Mouse (Mus musculus) forebrain, embryonic 15.5 days (tissue): Measurements from ENCODE around the gene Shc3. TPM values are rescaled to one million over a fixed set of nuclear protein-coding genes. Genes with fewer than 3 reads are reported as not detected.

Experiments
- ATAC-seq: fragments of 200-750 bp; cut with Nextera tagmentation; replicated peaks from 2 replicates; pipeline ENCODE4 v1.8.0; 2017; ENCODE audit warnings: mild to moderate bottlenecking, moderate TSS enrichment, moderate library complexity
- H3K27ac ChIP-seq: fragments of 300-500 bp; sonication (generic); replicated peaks from 2 replicates; pipeline ENCODE4 v1.5.1; 2015; ENCODE audit warnings: mild to moderate bottlenecking, inconsistent platforms
- H3K27me3 ChIP-seq: fragments of 300-500 bp; sonication (generic); 2 replicates; pipeline ENCODE4 v1.6.1; 2015; ENCODE audit warnings: inconsistent platforms
- H3K36me3 ChIP-seq: fragments of 300-500 bp; sonication (generic); 2 replicates; pipeline ENCODE4 v1.6.1; 2015; ENCODE audit warnings: mild to moderate bottlenecking, inconsistent platforms
- H3K4me1 ChIP-seq: fragments of 300-500 bp; sonication (generic); 2 replicates; pipeline ENCODE4 v1.6.1; 2015; ENCODE audit warnings: inconsistent platforms
- H3K4me2 ChIP-seq: fragments of 300-500 bp; sonication (generic); replicated peaks from 2 replicates; pipeline ENCODE4 v1.6.1; 2015; ENCODE audit warnings: mild to moderate bottlenecking, inconsistent platforms
- H3K4me3 ChIP-seq: fragments of 300-500 bp; sonication (generic); 2 replicates; pipeline ENCODE4 v1.5.1; 2015; ENCODE audit warnings: mild to moderate bottlenecking, inconsistent platforms
- H3K9ac ChIP-seq: fragments of 300-500 bp; sonication (generic); replicated peaks from 2 replicates; pipeline ENCODE4 v1.6.1; 2015; ENCODE audit warnings: mild to moderate bottlenecking, inconsistent platforms
- H3K9me3 ChIP-seq: fragments of 300-500 bp; sonication (generic); 2 replicates; pipeline ENCODE4 v1.6.1; 2016; ENCODE audit warnings: inconsistent platforms
- WGBS: fragments of 180-500 bp; shearing (Covaris S2); methylation state at CpG from one replicate; pipeline ENCODE4 v1.1.7; 2015; ENCODE audit warnings: mixed read lengths; 5-methylcytosine and 5-hydroxymethylcytosine counted together
- polyA plus RNA-seq: library from polyadenylated mRNA; unstranded; fragments of >200 nt; fragmentation: Nextera tagmentation; extraction: Ambion mirVana; gene quantifications from 2 replicates; pipeline ENCODE4 v1.2.1, GENCODE M21; 2015

The Shc3 gene
- polyA plus RNA-seq, 1 experiment from 2014 or later, result 10.1 TPM

DNA sequence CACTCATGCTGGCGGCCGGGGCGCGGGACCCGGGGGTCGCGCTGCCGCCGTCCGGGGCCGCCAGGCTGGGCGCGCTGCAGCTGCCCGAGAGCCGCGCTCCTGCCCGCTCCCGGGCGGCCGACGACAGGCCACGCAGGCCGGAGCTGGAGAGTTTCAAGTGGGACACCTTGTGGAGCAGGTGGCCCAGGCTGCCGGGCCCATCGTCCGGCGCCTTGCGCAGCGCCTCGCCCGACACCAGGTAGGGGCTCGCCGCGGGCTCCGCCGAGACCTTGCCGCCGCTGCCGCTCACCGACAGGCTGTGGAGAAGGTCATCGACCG, 2.2 kb downstream of the Shc3 start:
- H3K9ac ChIP-seq, result peak overlapping the region; percentile 67
- H3K9me3 ChIP-seq, result no peaks in the 10 kb centered on the region
- H3K27me3 ChIP-seq, result no peaks in the 10 kb centered on the region
- peak overlapping the region; percentile 58 for H3K4me3 ChIP-seq
- H3K27ac ChIP-seq, result peak overlapping the region; percentile 89; the same call in 1 of the 2 replicates
- peak overlapping the region; percentile 93 for H3K4me2 ChIP-seq
- H3K36me3 ChIP-seq, result no peaks in the 10 kb centered on the region
- under 1% methylated on average over 41 of the region's 42 CpGs for WGBS
- H3K4me1 ChIP-seq, result peaks cover 44% of the 10 kb centered on the region
- no peak for ATAC-seq

GRCm38 (mm10) chr13:51566371-51567077, 2.7 kb downstream of the Shc3 start:
- Histone ChIP-seq H3K4me3 (peak overlapping the region; percentile 58), H3K4me1 (peaks cover 44% of the 10 kb centered on the region), H3K36me3 (no peaks in the 10 kb centered on the region), H3K9ac (peak overlapping the region; percentile 67), H3K27ac (no peak overlapping the region), H3K4me2 (peak overlapping the region; percentile 93), H3K27me3 (no peaks in the 10 kb centered on the region), H3K9me3 (no peaks in the 10 kb centered on the region)
- WGBS, result 4% methylated on average over 22 of the region's 22 CpGs
- ATAC-seq, result no peak

DNA sequence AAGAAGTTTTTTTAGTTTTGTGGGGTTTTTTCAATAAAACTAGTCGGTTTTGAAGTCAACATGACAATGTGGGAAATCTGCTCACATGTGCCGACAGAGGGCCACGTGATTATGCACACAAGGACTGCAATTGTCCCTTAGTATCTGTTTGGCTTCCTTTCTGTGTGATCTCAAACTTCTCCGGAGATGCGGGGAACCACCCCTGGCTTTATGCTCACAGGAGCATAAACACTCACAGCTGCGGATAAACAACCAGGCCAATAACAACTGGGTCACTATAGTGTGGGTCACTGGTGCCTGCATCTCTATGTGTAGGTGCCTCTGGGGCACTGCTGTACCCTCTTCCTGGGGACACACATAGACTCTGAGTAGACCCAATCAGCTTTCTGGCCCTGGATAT, 4.5 kb downstream of the Shc3 start:
- H3K36me3 ChIP-seq, result no peaks in the 10 kb centered on the region
- H3K27ac ChIP-seq, result no peak overlapping the region
- H3K4me1 ChIP-seq, result peaks cover 36% of the 10 kb centered on the region
- WGBS, result 65% methylated on average over 6 of the region's 6 CpGs
- no peaks in the 10 kb centered on the region for H3K9me3 ChIP-seq
- ATAC-seq, result no peak
- H3K9ac ChIP-seq, result no peak overlapping the region
- no peaks in the 10 kb centered on the region for H3K27me3 ChIP-seq
- H3K4me3 ChIP-seq, result peak overlapping the region; percentile 58
- H3K4me2 ChIP-seq, result peak overlapping the region; percentile 93

DNA sequence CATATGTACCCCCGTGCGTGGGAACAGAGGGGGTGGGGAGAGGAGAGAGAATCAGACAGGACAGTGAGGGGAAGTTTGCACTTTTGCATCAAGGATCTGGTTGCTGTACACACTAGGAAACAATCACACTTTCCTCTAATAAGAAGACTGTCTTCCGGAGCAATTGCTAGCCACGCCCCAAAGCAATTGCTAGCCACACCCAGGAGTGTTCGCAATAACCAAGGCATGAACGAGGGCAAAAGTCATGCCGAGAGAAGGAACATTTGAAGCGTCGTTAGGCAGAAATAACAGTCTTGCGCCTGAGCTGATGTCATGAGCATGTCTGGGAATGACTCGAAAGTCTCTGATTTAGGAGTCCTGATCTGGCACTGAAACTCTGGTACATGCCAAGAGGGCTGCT, 15.9 kb downstream of the Shc3 start:
- Histone ChIP-seq H3K27ac (no peak overlapping the region), H3K4me1 (peaks cover 18% of the 10 kb centered on the region), H3K4me2 (no peak overlapping the region), H3K27me3 (no peaks in the 10 kb centered on the region), H3K9ac (no peak overlapping the region), H3K9me3 (no peaks in the 10 kb centered on the region), H3K4me3 (no peak overlapping the region), H3K36me3 (no peaks in the 10 kb centered on the region)
- ATAC-seq, result no peak
- WGBS, result 88% methylated on average over 11 of the region's 11 CpGs

DNA sequence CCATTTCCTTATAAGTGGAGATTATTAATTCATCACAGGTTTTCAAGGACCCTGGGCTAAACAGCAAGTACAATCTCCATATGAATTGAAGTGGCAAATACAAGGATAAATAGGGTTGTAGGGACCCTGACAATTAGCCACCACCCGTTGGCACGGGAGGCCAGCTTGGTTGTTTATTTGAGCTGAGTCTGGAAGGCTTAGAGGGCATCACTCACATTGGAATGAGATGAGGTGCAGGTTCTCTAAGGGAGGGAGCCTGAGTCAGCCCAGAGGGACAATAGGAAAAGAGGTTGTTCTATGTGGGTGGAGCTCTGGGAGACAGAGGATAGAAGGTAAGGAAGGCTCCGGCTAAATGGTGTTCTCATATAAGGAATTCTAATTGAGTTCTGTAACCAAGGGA, 17.0 kb downstream of the Shc3 start:
- Histone ChIP-seq H3K36me3 (no peaks in the 10 kb centered on the region), H3K4me1 (peaks cover 18% of the 10 kb centered on the region), H3K4me3 (no peak overlapping the region), H3K27me3 (no peaks in the 10 kb centered on the region), H3K9me3 (no peaks in the 10 kb centered on the region), H3K9ac (no peak overlapping the region), H3K27ac (no peak overlapping the region), H3K4me2 (no peak overlapping the region)
- peak; percentile 62 for ATAC-seq
- WGBS, result 24% methylated on average over 3 of the region's 3 CpGs

GRCm38 (mm10) chr13:51551824-51552223, 17.4 kb downstream of the Shc3 start:
- Histone ChIP-seq H3K9ac (no peak overlapping the region), H3K27ac (no peak overlapping the region), H3K4me3 (no peak overlapping the region), H3K27me3 (no peaks in the 10 kb centered on the region), H3K4me1 (peaks cover 18% of the 10 kb centered on the region), H3K36me3 (no peaks in the 10 kb centered on the region), H3K9me3 (no peaks in the 10 kb centered on the region), H3K4me2 (no peak overlapping the region)
- 38% methylated on average over 3 of the region's 3 CpGs for WGBS
- peak; percentile 57 for ATAC-seq

- Histone ChIP-seq H3K4me3 (no peak overlapping the region), H3K27me3 (no peaks in the 10 kb centered on the region), H3K9ac (no peak overlapping the region), H3K4me1 (no peaks in the 10 kb centered on the region), H3K4me2 (no peak overlapping the region), H3K36me3 (no peaks in the 10 kb centered on the region), H3K9me3 (no peaks in the 10 kb centered on the region), H3K27ac (no peak overlapping the region)
- 95% methylated on average over 8 of the region's 8 CpGs for WGBS
- no peak for ATAC-seq
These were observed 29.4 kb downstream of the Shc3 start for GRCm38 (mm10) chr13:51539816-51540215.

DNA sequence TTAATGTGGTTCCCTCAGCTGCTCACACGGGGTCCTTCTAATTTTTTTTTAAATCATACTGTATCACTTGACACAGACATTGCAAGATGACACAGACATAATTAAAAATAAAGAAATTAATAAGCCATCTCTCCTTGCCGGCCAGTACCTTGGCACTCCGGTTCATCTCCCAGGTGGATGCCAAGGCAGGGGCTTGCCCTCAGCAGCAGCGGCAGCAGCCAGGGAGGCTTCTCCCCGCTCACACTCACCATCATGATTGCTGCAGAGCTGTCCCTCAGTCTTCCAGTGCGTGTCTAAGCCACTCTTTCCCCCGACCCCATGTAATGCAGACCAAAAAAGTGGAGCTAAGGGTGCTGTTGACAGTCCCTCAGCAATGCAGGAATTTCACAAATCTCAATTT, 33.9 kb downstream of the Shc3 start:
- WGBS, result 92% methylated on average over 7 of the region's 7 CpGs
- Histone ChIP-seq H3K27me3 (no peaks in the 10 kb centered on the region), H3K9ac (no peak overlapping the region), H3K4me2 (no peak overlapping the region), H3K4me1 (no peaks in the 10 kb centered on the region), H3K27ac (no peak overlapping the region), H3K36me3 (no peaks in the 10 kb centered on the region), H3K9me3 (no peaks in the 10 kb centered on the region), H3K4me3 (no peak overlapping the region)
- no peak for ATAC-seq

GRCm38 (mm10) chr13:51526480-51526879, 42.7 kb downstream of the Shc3 start:
- WGBS, result 65% methylated on average over 7 of the region's 7 CpGs
- Histone ChIP-seq H3K36me3 (no peaks in the 10 kb centered on the region), H3K9me3 (no peaks in the 10 kb centered on the region), H3K27me3 (no peaks in the 10 kb centered on the region), H3K4me2 (no peak overlapping the region), H3K9ac (no peak overlapping the region), H3K27ac (no peak overlapping the region), H3K4me3 (no peak overlapping the region), H3K4me1 (no peaks in the 10 kb centered on the region)
- no peak for ATAC-seq

- WGBS, result 92% methylated on average over 4 of the region's 4 CpGs
- no peaks in the 10 kb centered on the region for H3K4me1 ChIP-seq
- no peak overlapping the region for H3K4me2 ChIP-seq
- no peak overlapping the region for H3K9ac ChIP-seq
- H3K27ac ChIP-seq, result no peak overlapping the region
- H3K9me3 ChIP-seq, result no peaks in the 10 kb centered on the region
- no peaks in the 10 kb centered on the region for H3K27me3 ChIP-seq
- ATAC-seq, result no peak
- no peaks in the 10 kb centered on the region for H3K36me3 ChIP-seq
- H3K4me3 ChIP-seq, result no peak overlapping the region
These were observed 44.9 kb downstream of the Shc3 start for GRCm38 (mm10) chr13:51524316-51524715.

DNA sequence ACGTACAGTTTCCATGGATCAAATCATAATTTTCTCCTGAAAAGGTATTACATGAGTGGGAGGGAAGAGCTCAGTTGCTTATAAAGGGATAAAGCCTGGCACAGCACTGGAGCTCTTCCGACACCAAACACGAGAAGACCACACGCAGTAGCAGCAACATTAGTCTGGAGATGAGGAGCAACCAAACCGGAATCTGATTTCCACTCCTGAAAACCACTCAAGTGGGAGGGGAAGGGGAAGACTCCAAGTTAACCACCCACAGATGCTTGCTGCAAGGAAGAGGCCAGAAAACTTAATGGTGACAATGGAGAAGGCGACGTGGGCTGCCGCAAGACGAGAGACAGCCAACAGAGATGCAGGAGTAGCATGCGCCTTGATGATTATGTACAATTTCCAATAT, 45.9 kb downstream of the Shc3 start:
- ATAC-seq, result no peak
- Histone ChIP-seq H3K36me3 (no peaks in the 10 kb centered on the region), H3K27ac (no peak overlapping the region), H3K27me3 (no peaks in the 10 kb centered on the region), H3K4me1 (no peaks in the 10 kb centered on the region), H3K4me2 (no peak overlapping the region), H3K4me3 (no peak overlapping the region), H3K9me3 (no peaks in the 10 kb centered on the region), H3K9ac (no peak overlapping the region)
- 96% methylated on average over 10 of the region's 10 CpGs for WGBS

GRCm38 (mm10) chr13:51518880-51519279, 50.3 kb downstream of the Shc3 start:
- no peak overlapping the region for H3K27ac ChIP-seq
- no peak overlapping the region for H3K9ac ChIP-seq
- no peaks in the 10 kb centered on the region for H3K9me3 ChIP-seq
- H3K4me3 ChIP-seq, result no peak overlapping the region
- no peak for ATAC-seq
- 96% methylated on average over 6 of the region's 6 CpGs for WGBS
- H3K36me3 ChIP-seq, result no peaks in the 10 kb centered on the region
- no peaks in the 10 kb centered on the region for H3K27me3 ChIP-seq
- H3K4me2 ChIP-seq, result no peak overlapping the region
- no peaks in the 10 kb centered on the region for H3K4me1 ChIP-seq

DNA sequence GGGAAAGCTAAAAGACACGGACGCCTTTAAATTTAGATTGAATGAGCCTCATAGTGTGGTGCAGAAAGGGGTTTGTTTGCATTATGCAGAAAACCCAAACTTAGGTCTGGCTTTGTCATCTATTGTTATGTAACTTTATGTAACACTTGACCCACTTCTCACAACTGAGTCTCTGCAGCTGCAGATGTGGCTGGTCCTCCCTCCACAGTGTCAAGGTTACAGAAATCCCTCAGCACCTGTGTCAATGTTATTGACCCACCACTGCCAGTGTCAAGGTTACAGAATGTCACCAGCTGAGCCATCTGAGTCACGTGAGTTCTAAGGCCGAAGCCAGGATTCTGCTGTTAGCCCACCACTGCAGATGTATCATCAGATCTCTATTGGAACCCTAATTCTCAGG, 51.3 kb downstream of the Shc3 start:
- no peak for ATAC-seq
- H3K27me3 ChIP-seq, result no peaks in the 10 kb centered on the region
- WGBS, result 89% methylated on average over 4 of the region's 4 CpGs

More for the DNA sequence above, 51.3 kb downstream of the Shc3 start:
- Histone ChIP-seq H3K9me3 (no peaks in the 10 kb centered on the region), H3K27ac (no peak overlapping the region), H3K9ac (no peak overlapping the region), H3K4me2 (no peak overlapping the region), H3K36me3 (no peaks in the 10 kb centered on the region), H3K4me1 (no peaks in the 10 kb centered on the region), H3K4me3 (no peak overlapping the region)
